Mouse (Mus musculus) small intestine, adult 2 months (tissue): ENCODE measurements at regions not wholly inside any gene's neighbourhood (a gene's known extent, or its start where the extent isn't known, plus 50 kb on each side); places are given as distances from the start of the nearest gene placed in this dataset.
"Not testable (repeated sequence)": the region's sequence is repeated elsewhere in the genome, so short reads cannot be mapped to it uniquely, and the experiment has no call there.

Source experiments
- H3K27ac ChIP-seq: fragments of 200-500 bp; 2 replicates; pipeline ENCODE4 v1.5.1; 2012; ENCODE audit warnings: low read depth, low read length, control low read depth, inconsistent platforms; ENCODE audit not compliant: insufficient read depth
- H3K27me3 ChIP-seq: fragments of 200-500 bp; 2 replicates; pipeline ENCODE4 v1.6.1; 2012; ENCODE audit warnings: mild to moderate bottlenecking, moderate library complexity, low read length, inconsistent platforms; ENCODE audit not compliant: control insufficient read depth, insufficient read depth
- H3K36me3 ChIP-seq: fragments of 200-500 bp; 2 replicates; pipeline ENCODE4 v1.6.1; 2012; ENCODE audit warnings: mild to moderate bottlenecking, low read length, control low read depth, inconsistent platforms; ENCODE audit not compliant: control insufficient read depth, insufficient read depth
- H3K4me1 ChIP-seq: fragments of 200-500 bp; 2 replicates; pipeline ENCODE4 v1.6.1; 2012; ENCODE audit warnings: low read length, inconsistent platforms, mixed read lengths; ENCODE audit not compliant: control insufficient read depth, insufficient read depth, insufficient read length
- H3K4me3 ChIP-seq: fragments of 200-500 bp; 2 replicates; pipeline ENCODE4 v1.5.1; 2012; ENCODE audit warnings: low read depth, mild to moderate bottlenecking, control low read depth, inconsistent platforms, low read length, moderate library complexity
- CTCF ChIP-seq: fragments of 200-500 bp; IDR thresholded peaks from 2 replicates; pipeline ENCODE4 v1.5.1; 2012; ENCODE audit warnings: low read depth, mild to moderate bottlenecking, control low read depth, inconsistent platforms, low read length, moderate library complexity, mixed read lengths; ENCODE audit not compliant: insufficient replicate concordance, insufficient read length; ENCODE audit errors: extremely low read depth
- POLR2A ChIP-seq: fragments of 200-500 bp; IDR thresholded peaks from 2 replicates; pipeline ENCODE4 v1.6.1; 2012; ENCODE audit warnings: low read depth, mild to moderate bottlenecking, control low read depth, inconsistent platforms, low read length, moderate library complexity
- WGBS: fragments of 180-500 bp; shearing (Covaris S2); methylation state at CpG from one replicate; pipeline ENCODE4 v1.1.7; 2018; 5-methylcytosine and 5-hydroxymethylcytosine counted together

GRCm38 (mm10) chr14:52782832-52783231, 287.3 kb upstream of the Olfr1507 start:
- WGBS, result 63% methylated on average over 4 of the region's 4 CpGs
- H3K27me3 ChIP-seq, H3K4me1 ChIP-seq, H3K36me3 ChIP-seq, H3K4me3 ChIP-seq, H3K27ac ChIP-seq: not testable (repeated sequence)

- not testable (repeated sequence) for H3K27me3 ChIP-seq, H3K4me3 ChIP-seq, H3K36me3 ChIP-seq, H3K27ac ChIP-seq, H3K4me1 ChIP-seq
- 80% methylated on average over 2 of the region's 2 CpGs for WGBS
Measured at GRCm38 (mm10) chr14:52775816-52776215, 280.3 kb upstream of the Olfr1507 start.

GRCm38 (mm10) chr14:52769450-52769849, 273.9 kb upstream of the Olfr1507 start:
- H3K27ac ChIP-seq, H3K36me3 ChIP-seq, H3K4me3 ChIP-seq, H3K4me1 ChIP-seq, H3K27me3 ChIP-seq: not testable (repeated sequence)
- no CpG with 5 or more reads among the region's 1 CpGs for WGBS

GRCm38 (mm10) chr14:52752159-52752558, 256.6 kb upstream of the Olfr1507 start:
- not testable (repeated sequence) for H3K4me3 ChIP-seq, H3K36me3 ChIP-seq, H3K27ac ChIP-seq, H3K4me1 ChIP-seq, H3K27me3 ChIP-seq
- WGBS, result 55% methylated on average over 1 of the region's 1 CpGs

DNA sequence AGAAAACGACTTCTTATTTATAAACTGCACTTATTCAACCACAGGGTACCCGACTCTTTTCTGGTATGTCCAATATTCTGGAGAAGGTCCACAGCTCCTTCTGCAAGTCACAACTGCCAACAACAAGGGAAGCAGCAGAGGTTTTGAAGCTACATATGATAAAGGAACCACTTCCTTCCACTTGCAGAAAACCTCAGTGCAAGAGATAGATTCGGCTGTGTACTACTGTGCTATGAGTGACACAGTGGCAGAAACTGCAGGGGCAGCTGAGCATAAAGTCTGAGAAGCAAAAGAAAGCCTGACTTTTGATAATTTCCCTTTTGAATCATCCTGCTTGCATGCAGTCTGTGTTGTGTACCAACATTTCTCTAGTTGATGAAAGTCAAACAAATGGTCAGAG, 231.1 kb upstream of the Olfr1507 start:
- H3K27ac ChIP-seq, H3K27me3 ChIP-seq, H3K4me3 ChIP-seq, H3K36me3 ChIP-seq, H3K4me1 ChIP-seq: not testable (repeated sequence)
- WGBS, result 52% methylated on average over 3 of the region's 3 CpGs

DNA sequence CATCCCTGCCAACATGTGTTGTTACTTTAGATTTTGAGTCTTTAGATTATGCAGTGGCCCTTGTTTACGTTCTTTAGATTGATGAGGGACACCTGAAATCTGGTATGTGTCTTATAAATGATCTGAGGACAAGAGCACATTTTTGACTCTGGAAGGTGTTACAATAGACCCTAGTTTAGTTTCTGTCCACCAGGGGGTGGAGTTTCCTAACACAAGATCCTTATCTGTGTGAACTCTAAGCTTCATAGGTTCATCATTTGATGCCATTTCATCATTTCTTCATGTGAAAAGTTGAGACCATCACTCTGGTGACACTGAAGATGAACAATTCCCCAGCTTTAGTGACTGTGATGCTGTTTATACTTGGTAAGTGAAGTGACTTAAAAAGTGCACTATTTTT, 229.4 kb upstream of the Olfr1507 start:
- H3K4me3 ChIP-seq, H3K27ac ChIP-seq, H3K4me1 ChIP-seq, H3K36me3 ChIP-seq, H3K27me3 ChIP-seq: not testable (repeated sequence)
- 90% methylated on average over 1 of the region's 1 CpGs for WGBS

GRCm38 (mm10) chr14:52720640-52721039, 225.1 kb upstream of the Olfr1507 start:
- H3K4me1 ChIP-seq, result no peaks in the 10 kb centered on the region
- 84% methylated on average over 9 of the region's 9 CpGs for WGBS
- no peak overlapping the region for H3K27ac ChIP-seq
- TF ChIP-seq CTCF (no peak), POLR2A (no peak)
- H3K4me3 ChIP-seq, result no peak overlapping the region
- H3K27me3 ChIP-seq, result no peaks in the 10 kb centered on the region
- H3K36me3 ChIP-seq, result no peaks in the 10 kb centered on the region

DNA sequence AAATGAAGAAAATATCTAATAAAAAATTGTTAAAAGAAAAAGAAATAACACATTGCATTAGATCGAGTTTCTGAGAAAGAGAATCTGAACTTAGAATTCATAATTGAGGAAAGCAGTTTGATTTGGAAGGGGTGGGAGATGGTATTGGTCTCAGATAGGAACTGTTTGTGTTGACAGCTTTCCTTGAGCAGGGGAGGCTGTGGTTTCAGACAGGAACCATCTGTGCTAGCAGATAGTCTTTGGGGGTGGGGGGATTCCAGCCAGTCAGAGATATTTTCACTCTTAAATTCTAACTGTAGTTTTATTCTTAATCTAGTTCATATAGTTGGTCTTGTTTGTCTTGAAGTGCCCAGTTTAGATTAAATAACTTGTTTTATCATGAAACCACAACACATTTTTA, 205.3 kb upstream of the Olfr1507 start:
- not testable (repeated sequence) for H3K4me1 ChIP-seq, H3K27ac ChIP-seq, H3K27me3 ChIP-seq, H3K36me3 ChIP-seq, H3K4me3 ChIP-seq
- 62% methylated on average over 1 of the region's 1 CpGs for WGBS

GRCm38 (mm10) chr14:52683636-52684035, 188.1 kb upstream of the Olfr1507 start:
- not testable (repeated sequence) for H3K27ac ChIP-seq, H3K27me3 ChIP-seq, H3K36me3 ChIP-seq, H3K4me1 ChIP-seq, H3K4me3 ChIP-seq
- WGBS, result no CpG with 5 or more reads among the region's 1 CpGs
